Mouse (Mus musculus): ENCODE measurements around the gene Chid1.

Gene Chid1

DNA sequence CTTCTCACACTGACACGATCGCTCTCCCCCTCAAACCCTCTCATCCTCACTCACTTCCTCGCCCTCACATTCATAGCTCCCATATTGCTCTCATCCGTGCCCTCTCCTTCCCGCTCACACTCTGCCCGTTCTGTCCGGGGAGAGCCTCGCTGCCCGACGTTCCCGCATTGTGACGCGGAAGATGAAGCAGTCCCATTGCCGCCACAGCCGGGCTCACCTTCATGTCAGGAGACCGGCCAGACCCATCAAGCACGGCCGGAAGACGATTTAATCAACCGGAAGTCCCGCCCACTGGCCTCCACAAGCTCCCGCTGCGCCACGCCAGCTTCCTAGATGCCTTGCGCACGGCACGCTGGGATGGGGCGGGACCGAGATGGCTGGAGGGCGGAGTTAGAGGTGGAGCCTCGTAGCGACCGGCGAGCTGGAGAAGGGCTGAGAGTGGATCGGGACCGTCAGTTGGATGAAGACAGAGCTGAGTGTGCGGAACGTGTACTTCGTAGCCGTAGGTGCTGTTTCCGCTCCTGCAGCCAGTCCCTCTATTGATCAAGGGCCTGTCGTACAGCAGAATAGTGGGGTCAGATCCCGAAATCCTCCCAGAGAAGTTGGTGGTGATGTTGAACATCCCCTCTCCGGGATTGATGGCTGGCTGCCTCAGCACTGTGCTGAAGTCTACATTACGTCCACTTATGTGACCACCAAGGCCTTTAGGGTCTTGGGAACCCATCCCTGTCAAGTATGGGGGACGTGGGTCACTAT is at the start of gene Chid1:
Gene Chid1 (minus strand): TSS at position 302 of the 756 bp plus-strand sequence.
- peak; percentile 97 for DNase-seq (ENCODE audit: low spot score)

DNA sequence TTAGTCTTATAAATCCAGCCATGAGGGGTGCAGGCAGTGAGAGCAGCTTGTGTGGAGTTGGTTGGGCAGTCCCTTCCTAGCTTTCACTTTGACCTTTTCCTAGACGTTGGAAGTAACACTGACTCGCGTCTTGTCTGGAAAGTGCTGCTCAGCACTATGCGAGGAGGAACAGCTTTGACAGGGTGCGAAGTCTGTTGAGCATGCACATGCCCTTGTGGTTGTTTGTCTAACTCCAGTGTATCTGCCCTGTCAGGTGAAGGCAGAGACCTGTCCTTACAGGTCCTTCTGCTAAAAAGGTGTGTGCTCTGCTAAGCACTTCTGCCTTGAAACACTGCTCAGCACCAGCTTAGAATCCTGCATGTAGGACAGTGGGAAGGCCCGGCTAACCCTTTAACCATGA is 49.2 kb upstream of the Chid1 start:
- DNase-seq (ENCODE audit: low spot score), result no peak

DNA sequence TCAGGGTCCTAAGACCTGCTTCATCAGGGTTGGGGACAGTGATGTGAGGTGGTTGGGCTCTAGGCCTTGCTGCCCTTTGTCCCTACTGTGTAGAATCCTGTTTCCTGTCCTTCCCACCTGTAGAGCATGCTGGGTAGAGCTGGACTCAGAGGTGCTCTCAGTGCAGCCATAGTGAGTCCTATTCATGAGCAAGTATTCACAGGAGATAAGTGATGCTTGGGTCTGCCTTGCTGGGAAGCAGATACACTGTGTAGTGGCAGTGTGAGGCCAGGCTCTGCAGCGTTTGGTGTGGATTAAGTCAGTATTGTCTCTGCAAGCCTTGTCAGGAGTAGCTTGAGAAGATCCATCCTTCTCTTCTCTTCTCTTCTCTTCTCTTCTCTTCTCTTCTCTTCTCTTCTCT is 46.2 kb upstream of the Chid1 start:
- DNase-seq (ENCODE audit: low spot score), result no peak

DNA sequence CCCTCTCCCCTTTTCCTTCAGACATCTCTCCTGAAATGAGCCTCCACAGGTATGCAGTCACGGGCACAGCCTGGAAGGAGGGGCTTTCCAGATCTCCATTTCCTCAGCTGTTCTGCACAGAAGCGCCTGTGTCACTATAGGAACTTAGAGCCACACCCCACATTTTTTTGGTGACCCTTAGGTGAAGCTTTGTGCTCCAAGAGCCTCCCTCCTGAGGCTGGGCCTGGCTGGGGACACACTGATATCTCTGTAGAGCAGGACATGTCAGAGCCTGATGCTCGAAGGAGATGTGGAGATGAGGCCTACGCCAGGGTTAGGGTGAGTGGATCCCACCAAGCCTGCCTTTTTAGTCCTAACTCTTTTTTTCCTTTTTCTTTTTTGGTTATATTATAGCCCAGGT is 45.6 kb upstream of the Chid1 start:
- no peak for DNase-seq (ENCODE audit: low spot score)

DNA sequence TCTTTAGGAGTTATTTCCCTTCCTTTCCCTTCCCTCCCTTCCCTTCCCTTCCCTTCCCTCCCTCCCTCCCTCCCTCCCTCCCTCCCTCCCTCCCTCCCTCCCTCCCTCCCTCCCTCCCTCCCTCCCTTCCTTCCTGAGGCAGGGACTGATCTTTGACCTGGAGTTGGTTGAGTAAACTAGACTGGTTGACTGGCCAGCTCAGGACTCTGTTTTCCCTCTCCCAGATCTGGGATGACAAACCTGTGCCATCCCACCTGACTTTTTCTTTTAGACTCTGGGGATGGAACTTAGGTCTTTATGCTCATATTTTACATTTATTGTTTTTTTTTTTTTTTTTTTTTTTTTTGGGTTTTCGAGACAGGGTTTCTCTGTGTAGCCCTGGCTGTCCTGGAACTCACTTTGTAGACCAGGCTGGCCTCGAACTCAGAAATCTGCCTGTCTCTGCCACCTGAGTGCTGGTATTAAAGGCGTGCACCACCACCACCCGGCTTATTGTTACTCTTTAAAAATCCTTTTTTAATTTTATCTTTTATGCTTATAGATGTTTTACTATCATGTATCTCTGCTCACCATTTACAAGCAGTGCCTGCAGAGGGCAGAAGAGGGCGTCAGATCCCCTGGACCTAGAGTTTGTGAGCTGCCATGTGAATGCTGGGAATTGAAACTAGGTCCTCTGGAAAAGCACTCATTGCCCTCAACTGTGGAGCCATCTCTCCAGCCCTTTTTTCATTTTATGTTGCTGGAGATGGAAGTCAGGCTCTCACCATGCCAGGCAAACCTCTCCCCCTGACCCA is 44.6 kb upstream of the Chid1 start:
- DNase-seq (ENCODE audit: low spot score), result no peak

DNA sequence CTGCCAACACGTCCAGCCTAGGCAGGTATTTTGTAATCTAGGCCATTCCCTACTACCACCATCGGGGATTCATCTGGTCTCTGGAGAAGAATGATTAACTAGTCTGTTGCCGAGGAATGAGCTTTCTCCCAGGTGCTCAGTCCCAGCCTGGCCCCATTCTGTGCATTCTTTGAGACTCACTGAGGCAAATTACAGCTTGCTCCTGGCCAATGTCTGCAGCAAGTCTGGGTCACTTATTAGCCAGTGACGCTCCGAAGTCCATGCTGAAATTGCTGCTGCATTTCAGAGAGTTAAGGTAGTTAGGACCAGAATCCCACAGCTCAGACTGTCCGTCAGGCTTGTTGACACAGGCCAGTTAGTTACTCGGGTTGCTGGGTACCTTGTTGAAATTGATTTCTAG is 41.7 kb upstream of the Chid1 start:
- DNase-seq (ENCODE audit: low spot score), result no peak

DNA sequence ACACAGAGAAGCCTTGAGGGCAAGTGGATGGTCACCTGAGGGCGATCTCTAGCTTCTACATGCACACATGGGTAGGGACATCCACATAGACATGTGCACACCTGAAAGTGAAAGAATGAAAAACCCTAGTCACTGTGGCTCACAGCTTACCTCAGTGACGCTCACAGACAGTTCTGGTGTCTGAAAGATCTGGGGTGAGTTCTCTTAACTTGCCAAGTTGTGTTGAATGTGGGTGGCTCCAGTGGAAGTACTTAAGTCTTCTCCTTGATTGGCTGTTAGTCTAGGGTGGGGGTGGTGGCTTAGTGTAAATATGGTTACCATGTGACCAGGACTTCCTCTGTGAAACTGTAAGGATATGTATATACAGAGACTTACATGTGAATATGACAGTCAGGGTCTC is 39.3 kb upstream of the Chid1 start:
- peak; percentile 68 for DNase-seq (ENCODE audit: low spot score)

DNA sequence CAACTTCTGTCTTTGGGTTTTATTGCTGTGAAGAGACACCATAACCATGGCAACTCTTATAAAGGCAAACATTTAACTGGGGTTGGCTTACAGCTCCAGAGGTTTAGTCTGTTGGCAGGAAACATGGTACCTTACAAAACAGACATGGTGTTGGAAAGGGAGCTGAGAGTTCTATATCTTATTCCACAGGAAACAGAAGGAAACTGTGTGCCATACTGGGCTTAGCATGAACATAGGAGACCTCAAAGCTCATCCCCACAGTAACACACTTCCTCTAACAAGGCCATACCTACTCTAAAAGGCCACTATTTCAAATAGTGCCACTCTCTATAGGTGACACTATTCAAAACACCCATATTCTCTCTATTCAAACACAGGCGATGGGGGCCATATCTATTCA is 38.9 kb upstream of the Chid1 start:
- no peak for DNase-seq (ENCODE audit: low spot score)

DNA sequence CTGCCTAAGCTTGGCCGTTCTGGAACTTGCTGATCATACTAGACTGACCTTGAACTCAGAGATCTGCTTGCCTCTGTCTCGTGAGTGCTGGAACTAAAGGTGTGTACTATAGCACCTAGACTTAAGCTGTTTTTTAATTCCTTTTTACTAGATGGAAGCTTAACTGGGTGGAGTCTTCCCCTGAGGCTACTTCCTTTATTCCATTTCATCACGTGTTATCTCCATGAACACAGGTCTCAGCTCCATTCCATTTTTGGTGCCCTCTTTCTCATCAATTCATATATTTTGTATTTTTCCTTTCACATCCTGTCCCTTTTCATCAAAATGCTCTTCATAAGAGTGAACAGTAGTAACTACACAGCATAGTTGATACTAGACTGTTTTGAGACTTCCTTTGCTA is 38.1 kb upstream of the Chid1 start:
- DNase-seq (ENCODE audit: low spot score), result no peak

DNA sequence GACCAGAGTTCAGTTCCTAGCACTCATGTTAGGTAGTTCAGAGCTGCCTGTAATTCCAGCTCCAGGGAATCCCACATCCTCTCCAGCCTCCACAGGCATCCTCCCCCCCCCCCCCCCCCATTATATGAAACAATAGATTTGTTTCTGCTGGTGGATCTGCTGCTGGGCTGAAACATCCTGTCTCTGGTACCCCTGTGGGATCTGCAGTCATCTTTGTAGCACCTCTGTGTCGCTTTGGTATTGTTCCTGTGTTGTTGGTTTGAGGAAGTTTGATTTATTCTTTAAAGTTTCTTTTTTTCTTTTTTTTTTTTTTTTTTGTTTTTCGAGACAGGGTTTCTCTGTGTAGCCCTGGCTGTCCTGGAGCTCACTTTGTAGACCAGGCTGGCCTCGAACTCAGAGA is 35.8 kb upstream of the Chid1 start:
- no peak for DNase-seq (ENCODE audit: low spot score)

DNA sequence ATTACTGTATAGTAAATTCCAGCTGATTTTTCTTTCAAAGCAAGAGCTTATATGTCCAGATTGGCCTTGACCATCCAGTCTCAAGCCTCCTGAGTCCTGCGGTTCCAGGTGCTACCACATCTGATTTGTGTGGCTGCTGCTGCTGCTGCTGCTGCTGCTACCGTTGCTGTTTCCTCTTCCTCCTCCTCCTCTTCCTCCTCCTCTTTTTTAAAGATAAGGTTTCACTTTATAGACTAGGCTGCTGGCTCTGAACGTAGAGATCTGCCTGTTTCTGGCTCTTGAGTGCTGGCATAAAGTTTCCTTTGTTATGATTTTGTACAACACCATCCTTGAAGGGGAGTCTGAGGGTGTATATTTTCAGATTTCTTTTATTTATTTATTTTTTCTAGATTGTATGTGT is 34.4 kb upstream of the Chid1 start:
- DNase-seq (ENCODE audit: low spot score), result no peak

DNA sequence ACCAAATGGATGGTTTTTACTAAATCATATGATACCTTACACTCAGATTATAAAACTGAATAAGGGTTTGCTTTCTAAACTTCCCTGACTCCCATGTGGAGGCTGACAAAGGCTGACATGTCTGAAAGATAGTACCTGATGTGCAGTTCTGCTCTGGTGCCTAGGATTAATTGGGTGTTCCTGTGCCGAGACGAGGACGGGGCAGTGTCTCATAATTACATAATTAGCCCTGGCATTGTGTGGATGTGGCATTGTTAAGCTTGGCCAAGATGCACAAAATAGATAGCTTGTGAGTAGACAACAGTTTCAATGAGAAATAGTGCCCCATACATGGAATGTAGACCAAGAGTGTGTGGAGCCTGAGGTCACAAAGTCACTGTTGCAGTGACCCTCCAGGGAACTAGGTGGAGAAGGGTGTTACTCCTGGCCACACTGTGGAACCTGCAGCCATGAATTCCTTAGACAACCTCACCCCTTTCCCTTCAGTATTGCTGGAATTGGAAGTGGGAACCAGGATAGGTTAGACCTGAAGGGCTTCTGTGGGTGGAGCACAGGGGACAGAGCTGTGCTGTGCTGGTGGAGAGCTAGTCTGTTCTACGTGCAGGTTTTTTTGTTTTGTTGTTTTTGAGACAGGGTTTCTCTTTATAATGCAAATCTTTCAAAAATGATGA is 31.1 kb upstream of the Chid1 start:
- DNase-seq (ENCODE audit: low spot score), result no peak

DNA sequence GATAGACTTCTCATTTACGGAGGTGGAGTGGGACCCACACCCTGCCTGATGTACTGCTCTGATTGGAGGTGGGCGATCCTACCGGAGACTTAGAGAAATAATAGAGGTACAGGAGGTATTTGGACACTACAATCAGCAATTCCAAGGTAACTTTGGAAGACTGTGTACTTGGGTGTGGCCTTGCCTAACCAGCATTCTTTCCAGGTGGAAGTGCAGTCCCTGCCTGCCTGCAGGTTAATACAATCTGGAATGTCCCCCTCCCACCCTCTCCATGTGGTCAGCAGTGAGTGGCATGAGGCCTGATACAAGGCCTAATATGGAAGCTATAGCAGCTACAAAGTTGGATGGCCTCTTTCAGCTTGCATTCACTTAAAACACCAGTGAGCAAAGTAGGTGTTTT is 30.3 kb upstream of the Chid1 start:
- no peak for DNase-seq (ENCODE audit: low spot score)

DNA sequence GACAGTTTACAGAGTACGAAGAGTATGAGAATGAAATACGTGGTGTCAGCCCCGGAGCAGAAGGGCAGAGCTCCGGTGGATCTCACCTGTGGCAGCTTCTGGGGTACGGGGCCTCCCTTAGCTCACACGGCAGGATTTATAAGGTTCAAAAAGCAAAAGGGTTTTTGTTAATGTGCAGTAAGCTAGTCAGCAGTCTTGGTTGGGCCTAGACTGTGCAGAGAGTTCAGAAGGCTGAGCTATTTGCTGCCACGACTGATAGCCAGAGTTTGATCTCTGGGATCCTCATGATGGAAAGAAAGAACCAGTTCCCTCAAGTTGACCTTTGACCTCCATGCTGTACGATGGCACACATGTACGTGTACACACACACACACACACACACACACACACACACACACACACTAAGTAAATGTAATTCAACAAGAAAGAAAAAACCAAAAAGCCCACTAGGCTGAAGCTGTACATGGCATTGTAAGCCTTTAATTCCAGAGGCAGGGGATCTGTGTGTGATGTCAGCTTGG is 29.7 kb upstream of the Chid1 start:
- no peak for DNase-seq (ENCODE audit: low spot score)

DNA sequence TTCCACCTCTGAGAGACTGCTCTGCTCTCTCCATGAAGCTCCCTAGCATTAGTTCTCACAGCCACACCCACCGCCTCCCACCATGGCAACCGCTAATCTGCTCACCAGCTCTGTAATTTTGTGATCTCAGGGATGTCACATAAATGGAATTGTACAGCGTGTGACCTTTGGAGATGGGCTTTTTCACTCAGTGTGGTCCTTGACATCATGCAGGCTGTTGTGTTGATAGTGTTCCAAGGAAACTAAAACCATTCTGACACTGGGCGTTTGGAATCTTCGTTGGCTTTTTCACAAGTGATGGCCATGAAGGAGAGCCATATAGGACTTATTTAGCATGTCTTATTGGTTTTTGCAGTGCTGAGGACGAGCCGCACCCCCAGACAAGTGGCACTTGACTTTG is 26.9 kb upstream of the Chid1 start:
- DNase-seq (ENCODE audit: low spot score), result no peak

DNA sequence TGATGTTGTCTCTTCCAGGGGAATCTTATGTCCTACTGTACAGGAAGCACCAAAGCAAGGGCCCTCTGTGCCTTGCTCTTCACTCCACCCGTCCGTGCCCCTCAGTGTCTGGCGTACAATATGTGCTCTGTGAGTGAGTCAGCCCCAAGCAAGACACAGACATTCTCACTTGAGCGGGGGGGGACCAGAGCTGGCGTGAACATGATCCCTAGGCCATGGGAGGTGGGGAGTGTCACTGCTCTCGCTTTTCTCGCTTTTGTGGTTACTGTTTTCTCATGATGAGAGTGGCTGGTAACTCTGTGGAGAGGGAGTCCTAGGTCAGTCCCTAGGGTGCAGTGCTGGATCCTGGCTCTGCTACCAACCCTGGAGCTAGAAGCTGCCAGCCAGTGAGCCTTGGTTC is 24.9 kb upstream of the Chid1 start:
- no peak for DNase-seq (ENCODE audit: low spot score)

DNA sequence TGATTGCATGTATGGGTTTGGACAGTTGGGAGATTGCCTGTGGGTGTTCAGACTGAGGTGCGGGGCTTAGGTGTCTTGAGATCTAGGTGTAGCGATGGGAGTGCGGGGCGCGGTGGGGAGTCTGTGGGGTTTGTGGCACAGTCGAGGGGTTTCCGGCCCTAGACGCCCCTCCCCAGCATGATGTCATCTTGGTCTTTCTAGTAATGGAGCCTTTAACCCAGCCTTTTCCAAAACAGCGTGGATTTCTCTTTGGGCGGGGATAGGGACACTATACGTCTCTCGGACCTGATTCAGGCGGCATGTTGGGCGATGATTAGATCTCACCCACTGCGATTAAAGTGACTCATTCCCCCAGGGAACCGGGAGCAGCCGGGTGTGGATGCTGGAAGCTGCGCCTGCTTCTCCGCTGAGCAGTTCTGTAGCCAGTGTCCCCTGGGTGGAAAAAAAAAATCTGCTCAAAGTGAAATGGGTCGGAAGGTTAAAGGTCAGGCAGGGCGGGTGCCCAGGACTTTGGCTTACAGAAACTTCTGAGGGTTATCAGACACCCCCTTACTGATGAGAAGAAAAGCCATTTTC is 23.3 kb upstream of the Chid1 start:
- peak; percentile 51 for DNase-seq (ENCODE audit: low spot score)

DNA sequence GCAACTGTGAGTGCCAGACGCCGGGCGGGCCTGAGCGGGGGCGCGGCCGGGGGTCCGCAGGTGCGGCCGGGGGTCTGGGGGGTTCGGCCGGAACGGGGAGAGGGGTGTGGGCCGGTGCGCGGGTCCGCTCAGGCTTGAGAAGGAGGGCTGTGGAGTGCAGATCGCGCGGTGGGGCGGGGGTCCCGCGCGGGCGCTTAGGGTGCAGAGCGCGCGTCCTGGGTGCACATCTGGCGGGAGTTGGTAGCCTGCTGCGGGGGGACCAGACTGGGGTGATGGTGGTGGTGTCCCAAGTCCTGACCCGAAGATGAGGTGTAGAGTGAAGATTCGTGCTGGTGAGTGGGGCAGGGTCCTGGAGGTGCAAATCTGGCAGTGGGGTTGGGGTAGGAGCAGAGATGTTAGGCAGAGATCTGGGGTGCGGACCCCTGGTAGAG is 22.8 kb upstream of the Chid1 start:
- no peak for DNase-seq (ENCODE audit: low spot score)

DNA sequence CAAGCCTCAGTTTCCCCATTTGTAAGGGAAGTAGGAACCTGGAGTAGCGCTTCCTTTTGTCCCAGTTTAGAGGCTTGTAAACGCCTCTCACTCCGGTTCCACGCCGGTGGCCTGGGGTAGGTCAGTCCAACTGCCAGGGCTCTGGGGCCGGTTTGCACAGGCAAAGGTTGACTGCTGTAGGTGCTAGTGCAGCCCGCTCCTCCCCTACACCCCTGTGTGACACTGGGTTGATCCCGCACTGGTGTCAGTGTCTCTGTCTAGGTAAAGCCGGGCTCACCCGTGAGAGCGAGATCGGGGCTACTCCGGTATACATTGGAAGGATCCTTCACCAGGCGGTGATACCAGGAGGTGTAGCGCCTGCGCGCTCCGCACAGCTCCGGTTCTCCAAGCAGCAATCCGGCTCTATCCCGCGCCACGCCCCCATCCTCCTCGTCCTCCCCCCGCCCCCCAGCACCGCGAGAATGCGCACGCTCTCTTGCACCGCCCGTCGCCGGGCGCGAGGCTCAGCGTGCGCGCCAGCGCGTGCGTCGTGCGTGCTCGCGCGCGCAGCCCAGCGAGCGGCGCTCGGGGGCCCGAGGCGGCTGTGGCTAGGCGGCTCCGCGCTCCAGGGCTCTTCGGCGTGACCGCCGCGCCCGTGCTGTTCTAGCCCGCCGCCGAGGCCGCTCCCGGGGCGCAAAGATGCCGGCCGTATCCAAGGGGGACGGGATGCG is 22.2 kb upstream of the Chid1 start, which contains the start of gene Ap2a2:
Gene Ap2a2 (plus strand): TSS at position 492 of the 710 bp plus-strand sequence.
- peak; percentile 89 for DNase-seq (ENCODE audit: low spot score)

DNA sequence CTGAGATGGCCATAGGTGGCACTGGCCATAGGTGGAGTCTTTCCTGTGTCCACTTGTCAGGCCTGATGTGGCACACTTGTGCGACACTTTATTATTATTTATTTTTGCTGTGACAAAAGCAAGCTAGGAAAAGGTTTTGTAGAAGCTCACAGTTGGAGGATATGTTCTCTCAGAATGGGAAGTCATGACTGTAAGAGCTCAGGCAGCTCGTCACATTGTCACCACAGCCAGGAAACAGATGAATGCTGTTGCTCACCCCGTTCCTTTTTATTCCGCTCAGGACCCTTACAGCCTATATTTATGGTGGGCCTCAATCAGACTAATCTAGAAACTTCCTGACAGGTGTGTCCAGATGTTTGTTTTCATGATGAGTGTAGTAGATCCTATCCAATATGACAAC is 20.8 kb upstream of the Chid1 start:
- no peak for DNase-seq (ENCODE audit: low spot score)

DNA sequence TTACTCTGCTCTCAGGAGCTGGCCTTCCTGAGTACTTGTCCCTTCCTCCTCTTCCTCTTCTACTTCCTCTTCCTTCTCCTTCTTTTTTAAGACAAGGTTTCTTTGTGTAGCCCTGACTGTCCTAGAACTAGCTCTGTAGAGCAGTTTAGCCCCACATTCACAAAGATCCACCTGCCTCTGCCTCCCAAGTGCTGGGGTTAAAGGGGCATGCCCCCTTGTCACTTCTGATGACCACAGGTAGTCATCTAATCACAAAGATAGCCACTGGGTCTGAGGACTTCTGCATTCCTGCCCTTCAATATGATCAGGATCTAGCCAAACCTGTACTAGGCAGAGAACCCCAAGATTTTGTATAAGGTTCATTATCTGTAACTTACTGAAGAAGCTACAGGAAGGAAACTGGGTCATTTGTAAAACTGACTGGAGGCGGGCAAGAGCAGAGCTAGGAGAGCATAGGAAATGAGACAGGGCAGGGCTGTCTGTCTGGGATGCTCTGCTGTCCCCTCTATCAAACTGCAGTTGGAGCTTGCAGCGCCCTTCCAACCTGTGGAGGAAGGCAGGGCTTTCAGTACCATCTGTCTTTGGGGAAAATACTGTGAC is 20.2 kb upstream of the Chid1 start:
- no peak for DNase-seq (ENCODE audit: low spot score)

Measured in T-cell, adult 2 months (primary cell).